Mouse (Mus musculus) C2C12 (cell line): Measurements from ENCODE around the gene Nme1. TPM values are rescaled to one million over a fixed set of nuclear protein-coding genes. Genes with fewer than 3 reads are reported as not detected.
"Not testable (repeated sequence)": the region's sequence is repeated elsewhere in the genome, so short reads cannot be mapped to it uniquely, and the experiment has no call there.

ENCODE experiments used
- H3K27me3 ChIP-seq: one replicate; pipeline ENCODE4 v1.6.1; 2011; ENCODE audit not compliant: control insufficient read depth, insufficient read depth, insufficient read length
- H3K36me3 ChIP-seq: one replicate; pipeline ENCODE4 v1.6.1; 2011; ENCODE audit not compliant: control insufficient read depth, insufficient read depth
- H3K4me3 ChIP-seq: one replicate; pipeline ENCODE4 v1.5.1; 2011; ENCODE audit warnings: mild to moderate bottlenecking, control low read depth; ENCODE audit not compliant: poor library complexity, insufficient read depth, severe bottlenecking
- H3K79me2 ChIP-seq: one replicate; pipeline ENCODE4 v1.6.1; 2011; ENCODE audit not compliant: control insufficient read depth, insufficient read depth
- H3K79me3 ChIP-seq: one replicate; pipeline ENCODE4 v1.6.1; 2011; ENCODE audit warnings: low read depth, control low read depth
- H3ac ChIP-seq: one replicate; pipeline ENCODE3; 2011; ENCODE audit warnings: low read depth; ENCODE audit not compliant: control insufficient read depth, insufficient read length
- CEBPB ChIP-seq: IDR thresholded peaks from one replicate; pipeline ENCODE4 v1.6.1; 2011; ENCODE audit warnings: low read depth, mild to moderate bottlenecking, control low read depth, moderate library complexity
- CTCF ChIP-seq: IDR thresholded peaks from one replicate; pipeline ENCODE4 v1.5.1; 2011; ENCODE audit not compliant: control insufficient read depth, insufficient read depth, insufficient read length
- FOSL1 ChIP-seq: IDR thresholded peaks from one replicate; pipeline ENCODE4 v1.8.0; 2011; ENCODE audit warnings: mild to moderate bottlenecking, low read length; ENCODE audit not compliant: poor library complexity, insufficient read depth, severe bottlenecking
- MAX ChIP-seq: IDR thresholded peaks from one replicate; pipeline ENCODE4 v1.6.1; 2011; ENCODE audit warnings: mild to moderate bottlenecking, control low read depth
- MYOD1 ChIP-seq: IDR thresholded peaks from one replicate; pipeline ENCODE4 v1.6.1; 2011; ENCODE audit warnings: low read depth; ENCODE audit not compliant: control insufficient read depth, insufficient read length
- MYOG ChIP-seq: IDR thresholded peaks from one replicate; pipeline ENCODE4 v1.6.1; 2011; ENCODE audit not compliant: control insufficient read depth, insufficient read length; ENCODE audit errors: extremely low read depth
- USF1 ChIP-seq: IDR thresholded peaks from one replicate; pipeline ENCODE4 v1.6.1; 2011; ENCODE audit warnings: low read depth, mild to moderate bottlenecking, control low read depth, moderate library complexity
- polyA plus RNA-seq: library from polyadenylated mRNA; unstranded; fragments of >200 nt; fragmentation: generic; extraction: Trizol; gene quantifications from one replicate; pipeline ENCODE4 v1.2.1, GENCODE M21; 2012; ENCODE audit warnings: missing spikeins

Nme1 gene
- polyA plus RNA-seq, 1 experiment: 109 TPM

GRCm38 (mm10) chr11:93950045-93950444, 18.3 kb downstream of the Nme1 start:
- peaks cover 36% of the 10 kb centered on the region for H3K79me2 ChIP-seq
- H3K27me3 ChIP-seq: no peaks in the 10 kb centered on the region
- H3K4me3 ChIP-seq: no peak overlapping the region
- TF ChIP-seq USF1 (no peak), FOSL1 (no peak), MYOG (no peak), CEBPB (no peak), MYOD1 (no peak), CTCF (no peak), MAX (no peak)
- H3ac ChIP-seq: no peak overlapping the region
- H3K36me3 ChIP-seq: peaks cover 53% of the 10 kb centered on the region
- peaks cover 23% of the 10 kb centered on the region for H3K79me3 ChIP-seq

- H3K79me2 ChIP-seq: peaks cover 26% of the 10 kb centered on the region
Measured at GRCm38 (mm10) chr11:93948887-93949567, 19.3 kb downstream of the Nme1 start.

GRCm38 (mm10) chr11:93944986-93945385, 23.3 kb downstream of the Nme1 start:
- Histone ChIP-seq H3K79me2 (no peaks in the 10 kb centered on the region), H3ac (no peak overlapping the region), H3K4me3 (no peak overlapping the region), H3K27me3 (no peaks in the 10 kb centered on the region), H3K79me3 (no peaks in the 10 kb centered on the region), H3K36me3 (peaks cover 23% of the 10 kb centered on the region)
- TF ChIP-seq MYOG: no peak

More at GRCm38 (mm10) chr11:93948887-93949567, 19.3 kb downstream of the Nme1 start:
- Histone ChIP-seq H3K4me3 (no peak overlapping the region), H3ac (no peak overlapping the region), H3K36me3 (peaks cover 50% of the 10 kb centered on the region), H3K79me3 (peaks cover 16% of the 10 kb centered on the region), H3K27me3 (no peaks in the 10 kb centered on the region)
- no peak for TF ChIP-seq FOSL1
- no peak for TF ChIP-seq MYOD1

GRCm38 (mm10) chr11:93940906-93941305, 27.4 kb downstream of the Nme1 start:
- Histone ChIP-seq H3K79me3 (no peaks in the 10 kb centered on the region), H3K27me3 (no peaks in the 10 kb centered on the region), H3K79me2 (no peaks in the 10 kb centered on the region), H3K36me3 (peaks cover 32% of the 10 kb centered on the region), H3K4me3 (no peak overlapping the region), H3ac (no peak overlapping the region)
- TF ChIP-seq FOSL1 (no peak), MAX (no peak), MYOG (no peak), MYOD1 (no peak), CTCF (no peak), USF1 (no peak), CEBPB (no peak)

DNA sequence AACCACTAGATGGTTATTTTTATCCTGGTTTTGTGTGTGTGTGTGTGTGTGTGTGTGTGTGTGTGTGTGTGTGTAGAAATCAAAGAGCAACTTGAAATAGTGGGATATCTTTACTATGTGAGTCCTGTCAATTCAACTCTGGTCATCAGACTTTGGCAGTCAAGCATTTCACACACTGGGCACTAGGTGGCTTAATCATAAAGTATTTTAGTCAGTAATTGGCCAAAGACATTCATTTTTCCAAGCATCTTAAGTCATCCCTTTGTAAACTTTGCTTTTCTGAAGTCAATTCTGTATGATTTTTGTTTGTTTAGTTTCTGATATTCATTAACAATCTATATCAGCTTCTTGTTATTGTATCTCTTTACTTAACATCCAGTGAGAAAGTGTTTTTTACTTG, 39.2 kb downstream of the Nme1 start:
- Histone ChIP-seq H3K79me2 (no peaks in the 10 kb centered on the region), H3ac (no peak overlapping the region), H3K79me3 (no peaks in the 10 kb centered on the region), H3K27me3 (no peaks in the 10 kb centered on the region), H3K4me3 (no peak overlapping the region), H3K36me3 (peaks cover 71% of the 10 kb centered on the region)
- TF ChIP-seq USF1 (no peak), MYOG (no peak), CTCF (no peak), CEBPB (no peak), MYOD1 (no peak), MAX (no peak), FOSL1 (no peak)

DNA sequence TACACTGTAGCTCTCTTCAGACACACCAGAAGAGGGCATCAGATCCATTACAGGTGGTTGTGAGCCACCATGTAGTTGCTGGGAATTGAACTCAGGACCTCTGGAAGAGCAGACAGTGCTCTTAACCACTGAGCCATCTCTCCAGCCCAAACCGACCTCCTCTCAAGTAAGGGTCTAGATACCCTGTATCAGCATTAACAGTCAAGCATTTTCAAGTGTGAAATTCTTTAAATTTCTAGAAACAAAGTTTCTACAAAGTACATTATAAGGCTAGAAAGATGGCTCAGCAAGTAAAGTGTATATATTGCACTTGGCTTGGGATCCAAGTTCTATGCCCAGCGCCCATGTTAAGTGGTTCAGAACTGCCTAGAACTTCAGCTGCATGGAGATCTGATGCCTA, 53.3 kb downstream of the Nme1 start:
- not testable (repeated sequence) for H3ac ChIP-seq, H3K27me3 ChIP-seq, H3K79me2 ChIP-seq, H3K4me3 ChIP-seq, H3K79me3 ChIP-seq
- peaks cover 61% of the 10 kb centered on the region for H3K36me3 ChIP-seq

GRCm38 (mm10) chr11:93911603-93912002, 56.7 kb downstream of the Nme1 start:
- Histone ChIP-seq H3K36me3 (peaks cover 64% of the 10 kb centered on the region), H3K79me3 (no peaks in the 10 kb centered on the region), H3ac (no peak overlapping the region), H3K79me2 (no peaks in the 10 kb centered on the region), H3K4me3 (no peak overlapping the region), H3K27me3 (no peaks in the 10 kb centered on the region)
- no peak for TF ChIP-seq CTCF
- TF ChIP-seq CEBPB: no peak
- no peak for TF ChIP-seq USF1
- TF ChIP-seq MYOG: no peak
- TF ChIP-seq MAX: no peak
- no peak for TF ChIP-seq MYOD1
- TF ChIP-seq FOSL1: no peak
